Mouse (Mus musculus) frontal cortex, postnatal 25 days (tissue): ENCODE measurements around the gene Dgcr2.

ENCODE experiments used
- DNase-seq, 2 experiments: peaks; one replicate each; pipeline ENCODE4 v3.0.0; 2022; ENCODE audit warnings: low spot score in 2 of 2

Dgcr2 gene

GRCm38 (mm10) chr16:17809125-17809524 is 89.2 kb downstream of the Dgcr2 start:
- no peak for DNase-seq

DNA sequence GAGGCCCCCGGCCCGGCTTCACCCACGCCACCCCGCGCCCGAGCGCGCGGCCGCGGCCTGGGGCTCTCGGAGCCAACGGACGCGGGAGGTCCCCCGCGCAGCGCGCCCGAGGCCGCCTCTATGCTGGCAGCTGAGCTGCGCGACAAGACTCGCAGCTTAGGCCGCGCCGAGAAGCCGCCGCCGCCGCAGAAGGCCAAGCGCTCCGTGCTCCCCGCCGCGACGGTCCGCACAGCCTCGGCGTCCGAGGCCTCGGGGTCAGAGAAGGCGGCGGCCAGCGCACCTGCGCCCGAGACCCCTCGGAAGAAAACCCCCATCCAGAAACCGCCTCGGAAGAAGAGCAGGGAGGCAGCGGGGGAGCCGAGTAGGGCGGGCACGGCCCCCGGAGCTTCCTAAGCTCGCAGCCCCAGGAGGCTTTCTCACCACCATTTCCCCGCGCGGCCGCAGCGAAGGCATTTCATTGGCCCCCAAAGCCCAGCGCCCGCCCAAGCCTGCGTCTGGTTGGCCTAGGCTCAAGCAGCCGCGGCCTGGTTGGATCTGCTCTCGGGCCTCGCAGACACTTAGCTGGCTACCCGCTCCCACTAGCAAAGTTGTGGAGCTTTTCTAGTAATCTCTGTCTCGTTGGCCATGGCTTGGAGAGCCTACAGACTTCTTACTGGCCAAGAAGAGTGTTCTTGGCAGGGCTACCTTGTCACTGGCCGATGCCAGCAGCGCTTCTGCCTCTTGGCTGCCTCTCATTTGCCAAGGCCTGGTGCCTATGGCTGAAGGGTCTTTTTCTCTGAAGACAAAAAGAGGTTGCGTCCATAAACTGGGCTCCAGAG is 91.0 kb downstream of the Dgcr2 start:
- peak; percentile 69 to 73 for DNase-seq

- no peak for DNase-seq
Observed at GRCm38 (mm10) chr16:17806581-17807191, 91.7 kb downstream of the Dgcr2 start.

GRCm38 (mm10) chr16:17804982-17805381 is 93.4 kb downstream of the Dgcr2 start:
- no peak for DNase-seq

- no peak for DNase-seq
Observed at GRCm38 (mm10) chr16:17804449-17804912, 93.9 kb downstream of the Dgcr2 start.

- no peak for DNase-seq
Observed at GRCm38 (mm10) chr16:17803675-17804448, 94.5 kb downstream of the Dgcr2 start.

- DNase-seq, result peak in 1 of 2 experiments; percentile 43
Observed at GRCm38 (mm10) chr16:17802839-17803674, 95.3 kb downstream of the Dgcr2 start.

GRCm38 (mm10) chr16:17802456-17802838 is 95.9 kb downstream of the Dgcr2 start:
- no peak for DNase-seq

DNA sequence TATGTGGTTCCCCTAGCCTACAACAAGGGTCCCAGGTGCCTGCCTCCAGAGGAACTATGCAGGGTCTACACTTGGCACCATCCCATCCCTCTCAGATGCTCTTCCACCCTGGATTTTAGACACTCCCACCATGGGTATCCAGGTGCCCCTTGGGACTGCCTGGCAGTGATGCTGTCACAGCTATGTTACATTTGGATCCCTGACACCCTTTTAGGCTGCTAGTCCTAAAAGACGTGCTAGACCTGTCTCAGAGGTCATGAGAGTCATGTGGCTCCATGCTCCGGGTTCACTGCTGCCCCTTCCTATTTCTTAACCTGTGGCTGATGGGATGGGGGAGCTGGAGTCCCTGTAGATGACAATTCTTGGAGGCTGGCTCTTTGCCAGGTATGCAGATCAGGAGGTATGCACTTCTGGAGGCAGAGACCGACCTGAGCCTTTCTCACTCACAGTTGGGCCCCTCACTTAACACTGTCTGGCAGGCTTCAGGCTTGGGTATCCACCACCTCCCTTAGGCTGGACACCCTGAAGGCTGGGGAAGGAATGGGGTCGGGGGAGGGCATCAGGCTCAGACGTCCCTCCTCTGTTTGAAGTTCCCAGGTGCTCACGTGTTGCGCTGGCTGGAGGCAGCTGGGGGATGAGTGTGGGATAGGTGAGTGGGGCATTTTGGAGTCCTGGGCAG is 96.4 kb downstream of the Dgcr2 start:
- DNase-seq, result no peak

DNA sequence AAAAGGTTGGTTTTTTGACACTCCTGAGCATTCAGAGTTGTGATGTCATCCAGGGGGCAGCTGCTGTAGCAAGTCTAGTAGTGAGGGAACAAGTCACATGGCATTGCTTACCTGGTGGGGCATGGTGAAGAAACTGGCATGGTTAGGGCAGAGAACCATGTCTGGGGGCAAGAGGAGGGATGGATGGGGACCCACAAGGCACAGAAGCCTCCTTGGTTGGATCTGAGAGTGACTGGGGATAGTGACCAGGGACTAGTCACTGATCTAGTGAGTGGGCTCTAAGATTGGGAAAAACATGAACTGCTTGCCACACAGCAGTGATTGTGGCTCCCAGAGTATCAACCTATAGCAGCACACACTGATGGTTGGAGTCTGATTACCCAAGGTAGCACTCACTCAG is 98.8 kb downstream of the Dgcr2 start:
- no peak for DNase-seq

- DNase-seq, result no peak
Observed at GRCm38 (mm10) chr16:17798321-17799180, 99.8 kb downstream of the Dgcr2 start.

GRCm38 (mm10) chr16:17797812-17798311 is 100.5 kb downstream of the Dgcr2 start:
- no peak for DNase-seq

DNA sequence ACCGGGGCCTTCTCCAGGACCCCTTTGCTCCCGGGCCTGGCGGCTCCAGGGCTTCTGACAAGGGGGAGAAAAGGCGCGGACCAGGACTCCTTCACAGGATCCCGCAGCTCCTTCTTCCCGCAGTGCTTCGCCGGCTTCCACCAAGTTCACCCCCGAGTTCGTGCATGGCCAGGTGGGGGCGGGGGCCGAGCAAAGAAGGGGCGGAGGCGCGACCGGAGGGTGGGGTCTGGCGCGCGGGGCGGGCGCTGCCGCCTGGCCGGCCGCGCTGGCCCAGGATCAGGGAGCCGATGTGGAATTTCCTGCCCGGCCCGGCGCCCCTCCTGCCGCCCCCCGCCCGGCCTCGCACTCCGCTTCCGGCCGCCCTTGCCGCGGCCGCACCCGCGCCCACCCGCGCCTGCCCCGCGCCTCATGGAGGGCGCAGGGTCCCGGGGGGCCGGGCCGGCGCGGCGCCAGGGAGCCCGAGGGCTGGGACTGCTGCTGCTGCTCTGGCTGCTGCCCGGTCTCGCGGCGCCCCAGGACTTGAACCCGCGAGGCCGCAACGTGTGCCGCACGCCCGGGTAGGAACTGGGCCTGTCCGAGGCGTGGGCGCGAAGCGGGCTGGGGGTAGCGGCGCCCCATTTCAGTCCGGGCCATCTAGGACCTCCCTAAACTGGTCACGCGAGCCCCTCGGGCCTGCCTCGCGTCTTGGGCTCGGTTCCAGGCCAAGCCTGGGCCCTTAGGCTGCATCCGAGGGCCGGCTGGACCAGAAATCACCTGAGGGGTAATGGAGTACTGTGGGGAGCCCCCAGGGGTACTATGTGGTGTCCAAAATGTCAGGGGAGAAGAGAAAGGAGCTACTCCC is 101.2 kb downstream of the Dgcr2 start, which contains the start of gene Scarf2:
TSS of gene Scarf2 (plus strand) at position 312 of the 841 bp plus-strand sequence.
- no peak for DNase-seq

DNA sequence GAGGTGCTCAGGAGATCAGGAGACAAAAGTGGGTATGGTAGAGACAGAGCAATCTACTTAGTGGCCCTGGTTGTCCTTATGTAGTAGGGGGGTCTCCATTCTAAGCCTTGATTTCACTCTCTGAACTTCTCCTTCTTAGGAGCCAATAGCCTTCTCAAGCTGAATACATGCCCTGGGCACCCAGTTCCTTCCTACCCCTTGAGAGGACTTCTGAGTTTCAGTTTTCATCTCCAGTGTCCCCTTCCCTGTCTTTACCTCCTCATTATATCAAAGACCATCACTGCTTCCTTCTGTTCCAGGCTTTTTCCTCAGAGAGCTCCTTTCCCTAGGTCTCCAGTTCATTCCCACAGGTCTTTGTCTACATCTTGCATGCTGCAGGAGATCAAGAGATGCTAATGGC is 101.8 kb downstream of the Dgcr2 start:
- no peak for DNase-seq

DNA sequence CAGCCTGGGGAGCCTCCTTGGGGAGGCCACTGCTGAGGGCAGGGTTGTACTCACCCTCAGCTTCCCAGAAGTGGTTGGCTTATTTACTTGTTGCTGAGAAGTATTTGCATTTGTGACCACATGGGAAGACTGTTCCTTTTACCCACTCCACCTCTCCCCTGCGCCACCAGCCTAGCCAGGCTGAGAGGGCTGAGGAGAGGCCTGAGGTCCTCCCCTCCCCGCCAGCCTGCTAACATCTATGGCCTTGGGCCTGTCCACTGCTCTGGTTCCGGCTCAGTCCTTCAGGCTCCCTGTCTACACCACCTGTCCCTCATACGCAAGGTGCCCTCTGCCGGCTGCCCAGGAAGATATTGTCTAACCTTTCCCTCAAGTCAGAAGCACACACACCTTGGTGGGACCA is 102.7 kb downstream of the Dgcr2 start:
- no peak for DNase-seq

- DNase-seq, result no peak
Observed at GRCm38 (mm10) chr16:17794047-17794446, 104.3 kb downstream of the Dgcr2 start.

DNA sequence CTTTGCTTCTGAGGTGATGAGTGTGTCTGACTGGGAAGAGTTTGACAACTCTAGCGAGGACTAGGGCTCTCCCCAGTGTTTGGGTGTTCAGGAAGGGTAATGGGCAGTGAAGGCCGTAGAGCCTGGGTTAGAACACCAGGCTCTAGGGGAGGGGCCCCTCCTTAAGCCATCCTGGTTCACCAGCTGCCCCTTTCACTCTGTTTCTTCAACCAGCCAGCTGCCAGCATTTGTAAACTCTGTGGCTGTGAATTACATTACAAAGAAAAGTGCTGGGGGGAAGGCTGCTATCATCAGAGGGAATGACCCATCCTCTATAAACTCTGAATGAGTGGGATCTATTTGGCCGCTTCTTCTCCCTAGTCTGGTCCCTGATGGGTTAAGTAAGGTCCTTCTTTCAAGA is 105.6 kb downstream of the Dgcr2 start:
- no peak for DNase-seq
